Mouse (Mus musculus): Measurements from ENCODE around the gene Oxnad1. TPM values are rescaled to one million over a fixed set of nuclear protein-coding genes. Genes with fewer than 3 reads are reported as not detected.

Oxnad1 gene
- total RNA-seq, 4 experiments from 2014 or later, result 28.1 to 32.3 (median 29.7) TPM

DNA sequence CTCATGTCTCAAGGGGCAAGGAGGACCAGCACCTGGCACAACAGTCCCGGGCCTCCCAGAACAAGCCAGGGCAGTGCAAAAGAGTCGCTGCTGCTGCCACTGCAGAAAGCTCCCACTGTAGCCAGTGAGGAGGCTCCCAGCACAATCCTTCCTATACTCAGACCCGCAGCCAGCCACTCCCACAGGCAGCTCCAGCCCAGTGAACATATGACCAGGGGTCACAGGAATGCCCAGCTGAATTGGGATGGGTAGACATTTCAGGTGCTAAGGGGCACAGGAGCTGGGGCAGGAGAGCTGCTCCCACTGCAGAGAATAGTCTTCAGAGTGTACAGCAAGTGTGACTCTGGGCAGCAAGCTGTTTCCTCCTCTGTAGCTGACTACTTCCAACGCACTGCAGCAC, 60.2 kb downstream of the Oxnad1 start:
- no peak for DNase-seq

DNA sequence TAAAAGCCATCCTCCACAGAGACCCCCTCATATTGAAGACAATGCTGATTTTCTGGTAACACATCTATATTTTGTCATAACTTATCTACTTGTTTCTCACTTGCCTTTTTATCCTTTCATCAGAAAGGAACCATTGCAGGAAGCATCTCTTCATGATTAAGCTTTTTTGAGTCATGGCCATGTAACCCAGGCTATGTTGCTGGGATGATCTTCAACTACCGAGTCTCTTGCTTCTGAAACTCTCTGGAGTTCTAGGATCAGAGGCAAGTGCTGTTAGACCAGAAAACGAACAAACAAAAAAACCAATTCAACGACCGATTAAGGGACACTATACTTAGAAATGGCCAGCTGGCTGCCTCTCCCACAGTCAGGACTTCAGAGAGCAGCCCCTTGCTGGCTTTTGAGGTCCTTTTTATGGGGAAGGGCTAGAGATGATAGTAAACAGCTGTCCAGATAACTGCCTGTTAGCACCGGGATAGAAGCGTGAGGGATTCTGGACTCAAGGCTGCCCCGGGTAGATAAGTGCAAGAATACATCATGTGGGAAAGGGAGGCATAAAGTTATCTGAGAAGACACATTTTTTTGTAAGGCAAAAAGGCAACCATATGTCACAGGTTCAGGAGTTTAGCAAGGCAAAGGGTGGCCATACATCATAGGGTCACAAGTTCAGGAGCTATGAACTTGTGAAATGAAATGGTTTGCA, 60.8 kb downstream of the Oxnad1 start:
- no peak for DNase-seq

GRCm38 (mm10) chr14:32146578-32146977, 61.4 kb downstream of the Oxnad1 start:
- DNase-seq, result no peak

GRCm38 (mm10) chr14:32150872-32151271, 65.7 kb downstream of the Oxnad1 start:
- DNase-seq, result no peak

DNA sequence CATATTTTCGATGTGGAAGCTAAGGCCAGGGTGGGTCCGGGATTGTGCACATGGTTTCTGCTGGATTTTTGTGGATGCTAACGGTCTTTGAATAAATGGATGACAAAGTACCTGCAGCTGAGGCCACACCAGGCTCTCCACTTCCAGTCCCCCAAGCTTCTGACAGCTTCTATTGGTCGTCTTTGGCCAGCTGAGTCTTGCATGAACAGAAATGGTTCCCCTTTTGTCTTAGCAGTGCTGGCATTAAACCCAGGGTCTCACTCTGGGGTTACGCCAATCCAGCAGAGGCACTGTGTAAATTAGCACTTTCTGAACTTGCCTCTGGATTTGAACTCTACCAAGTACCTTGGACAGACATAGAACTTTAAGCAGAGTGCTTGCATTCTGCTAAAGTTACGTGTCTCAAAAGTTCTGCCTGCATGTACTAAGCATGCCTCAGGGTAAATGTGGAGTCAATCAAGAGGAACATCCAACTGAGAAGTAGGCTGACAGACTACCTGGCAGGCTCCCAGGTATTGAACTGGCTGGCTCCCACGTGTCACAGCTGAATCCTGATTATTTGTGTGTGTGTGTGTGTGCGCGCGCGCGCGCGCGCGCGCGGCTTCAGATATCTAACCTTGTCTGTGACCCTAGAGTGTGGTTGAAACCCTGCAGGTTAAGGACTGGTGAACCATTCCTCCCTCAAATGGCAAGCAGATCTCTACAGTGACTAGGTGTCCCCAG, 67.2 kb downstream of the Oxnad1 start:
- DNase-seq, result no peak

Other genes with a start within 250 kb of the Oxnad1 start
- 10 to 100 TPM; 11.3 to 15.3 (median 13.3) TPM for gene Galnt15, start 56.4 kb upstream of the Oxnad1 start, total RNA-seq (2022)
- gene Dph3, start 355 bp downstream of the Oxnad1 start, total RNA-seq (2022), result 10 to 100 TPM; 53.0 to 63.5 (median 57.2) TPM
- not detected for gene Msmb, start 56.6 kb downstream of the Oxnad1 start, total RNA-seq (2022)
- gene Ncoa4, start 74.5 kb downstream of the Oxnad1 start, total RNA-seq (2022), result 100 to 1,000 TPM; 139 to 231 (median 191) TPM
- gene Timm23, start 116.5 kb downstream of the Oxnad1 start, total RNA-seq (2022), result 100 to 1,000 TPM in 2 of 4 experiments, 10 to 100 TPM in 2; 67.8 to 135 (median 88.5) TPM
- 10 to 100 TPM; 45.9 to 83.0 (median 54.5) TPM for gene Parg, start 116.6 kb downstream of the Oxnad1 start, total RNA-seq (2022)
- gene Ogdhl, start 236.6 kb downstream of the Oxnad1 start, total RNA-seq (2022), result 10 to 100 TPM; 12.2 to 18.3 (median 15.2) TPM